Mouse (Mus musculus) bone marrow macrophage, adult 2 months (primary cell): ENCODE data around the gene Bptf.

Source experiments
- CTCF ChIP-seq: IDR thresholded peaks from 2 replicates; pipeline ENCODE4 v1.5.1; 2012; ENCODE audit warnings: low read depth, mild to moderate bottlenecking, low read length, moderate library complexity
- POLR2A ChIP-seq: IDR thresholded peaks from 2 replicates; pipeline ENCODE4 v1.6.1; 2012; ENCODE audit warnings: mild to moderate bottlenecking, low read depth, low read length, borderline replicate concordance

GRCm38 (mm10) chr11:107153645-107154044, 21.7 kb upstream of the Bptf start:
- no peak for TF ChIP-seq POLR2A
- TF ChIP-seq CTCF, result no peak
